Mouse (Mus musculus): ENCODE results near the gene Gm20696.

DNA sequence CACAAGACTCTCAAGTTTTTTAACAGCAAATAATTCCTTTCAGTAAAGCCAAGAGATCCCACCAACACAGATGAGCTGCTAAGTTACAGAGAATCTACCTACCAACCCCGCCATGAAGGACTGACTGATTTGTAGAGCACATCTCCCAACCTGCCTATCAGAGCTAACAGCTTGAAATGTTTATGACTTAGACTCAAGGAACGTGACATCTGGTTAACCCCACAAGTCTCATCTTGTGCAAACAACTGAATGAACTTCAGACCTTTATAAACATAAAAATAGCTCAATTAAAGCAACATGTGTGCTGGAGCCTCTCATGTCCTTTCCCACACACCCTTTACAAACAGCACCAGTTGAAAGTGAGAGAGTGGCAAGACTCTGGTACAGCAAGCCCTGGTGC is 338.0 kb downstream of the Gm20696 start:
- no peak for TF ChIP-seq CTCF (IDR thresholded peaks at IDR 0.05; ENCODE audit: borderline replicate concordance, insufficient read depth, low read depth, low read length)
- no peak for TF ChIP-seq POLR2A (IDR thresholded peaks at IDR 0.05; ENCODE audit: borderline replicate concordance, insufficient read depth, low read length)

Data from cerebellum, adult 2 months (tissue).